Mouse (Mus musculus): ENCODE results near the gene Cops9.

Cops9 gene

GRCm38 (mm10) chr1:92596019-92596418 lies 45.8 kb downstream of the Cops9 start:
- DNase-seq (ENCODE audit: low read depth): no peak

GRCm38 (mm10) chr1:92594111-92594510 lies 47.7 kb downstream of the Cops9 start, which contains the start of gene Olfr1411:
Gene Olfr1411, plus strand, starts transcription at chr1:92594411.
- no peak for DNase-seq (ENCODE audit: low read depth)
